Mouse (Mus musculus) heart, adult 2 months (tissue): ENCODE results near the gene Chst3. TPM values are rescaled to one million over a fixed set of nuclear protein-coding genes. Genes with fewer than 3 reads are reported as not detected.
A peak's percentile ranks its signal among the peaks of the same experiment; 100 is the strongest.

ENCODE experiments used
- DNase-seq, 2 experiments: peaks; one replicate each; pipeline ENCODE4 v3.0.0; 2021
- H3K27ac ChIP-seq: fragments of 200-600 bp; 2 replicates; pipeline ENCODE4 v1.8.1; 2022
- H3K27me3 ChIP-seq: fragments of 200-500 bp; 2 replicates; pipeline ENCODE4 v1.6.1; 2012; ENCODE audit warnings: mild to moderate bottlenecking, low read length, inconsistent platforms, mixed read lengths; ENCODE audit not compliant: control insufficient read depth, insufficient read depth
- H3K36me3 ChIP-seq: fragments of 200-500 bp; 2 replicates; pipeline ENCODE4 v1.6.1; 2012; ENCODE audit warnings: low read length, inconsistent platforms; ENCODE audit not compliant: control insufficient read depth, insufficient read depth
- H3K4me1 ChIP-seq: fragments of 200-500 bp; 2 replicates; pipeline ENCODE4 v1.6.1; 2011; ENCODE audit warnings: low read length; ENCODE audit not compliant: control insufficient read depth, insufficient read depth
- H3K4me3 ChIP-seq: fragments of 200-600 bp; 2 replicates; pipeline ENCODE4 v1.8.1; 2022
- H3K79me2 ChIP-seq: fragments of 200-500 bp; replicated peaks from 2 replicates; pipeline ENCODE4 v1.6.1; 2012; ENCODE audit warnings: mild to moderate bottlenecking, inconsistent platforms, low read length, moderate library complexity, mixed read lengths; ENCODE audit not compliant: control insufficient read depth, insufficient read depth
- H3K9ac ChIP-seq: fragments of 200-500 bp; 2 replicates; pipeline ENCODE4 v1.6.1; 2012; ENCODE audit warnings: low read depth, mild to moderate bottlenecking, control low read depth, inconsistent platforms, low read length, mixed read lengths
- CTCF ChIP-seq: fragments of 200-600 bp; IDR thresholded peaks from 2 replicates; pipeline ENCODE4 v1.8.1; 2022; ENCODE audit warnings: antibody characterized with exemption, mild to moderate bottlenecking, moderate library complexity
- EP300 ChIP-seq: fragments of 200-500 bp; IDR thresholded peaks from 2 replicates; pipeline ENCODE4 v1.6.1; 2011; ENCODE audit warnings: low read depth, low read length, control low read depth; ENCODE audit not compliant: insufficient read depth
- POLR2A ChIP-seq: fragments of 200-500 bp; IDR thresholded peaks from 2 replicates; pipeline ENCODE4 v1.6.1; 2011; ENCODE audit warnings: mild to moderate bottlenecking, low read depth, low read length, control low read depth; ENCODE audit not compliant: insufficient read depth
- WGBS: fragments of 180-500 bp; shearing (Covaris S2); methylation state at CpG from one replicate; pipeline ENCODE4 v1.1.7; 2018; 5-methylcytosine and 5-hydroxymethylcytosine counted together
- intact Hi-C: fragments of 180-260 bp; cut with DNase I; formaldehyde crosslinking; loops from one replicate; pipeline ENCODE4 v1.15.1; 2025
- long read RNA-seq: library from polyadenylated mRNA; stranded (forward); transcript quantifications from one replicate; pipeline ENCODE4 v2.0.0, GENCODE M21; 2021
- polyA plus RNA-seq: library from polyadenylated mRNA; depleted of rRNA; stranded (reverse); fragments of >200 nt; gene quantifications from 2 replicates; pipeline ENCODE4 v1.2.3, GENCODE M21; 2012; rRNA removed
- total RNA-seq, 2 experiments: library from RNA; stranded (reverse); gene quantifications; 2 replicates each; pipeline ENCODE4 v1.2.3; 2021

The Chst3 gene
- under 1 TPM; 0.80 to 0.91 TPM for total RNA-seq
- polyA plus RNA-seq, result 1.3 and 1.5 TPM in 2 replicates
- long read RNA-seq, partial matches to known transcripts, result 0 of 2 reads
- long read RNA-seq, other reads (novel, unspliced or antisense), result 2 of 2 reads

DNA sequence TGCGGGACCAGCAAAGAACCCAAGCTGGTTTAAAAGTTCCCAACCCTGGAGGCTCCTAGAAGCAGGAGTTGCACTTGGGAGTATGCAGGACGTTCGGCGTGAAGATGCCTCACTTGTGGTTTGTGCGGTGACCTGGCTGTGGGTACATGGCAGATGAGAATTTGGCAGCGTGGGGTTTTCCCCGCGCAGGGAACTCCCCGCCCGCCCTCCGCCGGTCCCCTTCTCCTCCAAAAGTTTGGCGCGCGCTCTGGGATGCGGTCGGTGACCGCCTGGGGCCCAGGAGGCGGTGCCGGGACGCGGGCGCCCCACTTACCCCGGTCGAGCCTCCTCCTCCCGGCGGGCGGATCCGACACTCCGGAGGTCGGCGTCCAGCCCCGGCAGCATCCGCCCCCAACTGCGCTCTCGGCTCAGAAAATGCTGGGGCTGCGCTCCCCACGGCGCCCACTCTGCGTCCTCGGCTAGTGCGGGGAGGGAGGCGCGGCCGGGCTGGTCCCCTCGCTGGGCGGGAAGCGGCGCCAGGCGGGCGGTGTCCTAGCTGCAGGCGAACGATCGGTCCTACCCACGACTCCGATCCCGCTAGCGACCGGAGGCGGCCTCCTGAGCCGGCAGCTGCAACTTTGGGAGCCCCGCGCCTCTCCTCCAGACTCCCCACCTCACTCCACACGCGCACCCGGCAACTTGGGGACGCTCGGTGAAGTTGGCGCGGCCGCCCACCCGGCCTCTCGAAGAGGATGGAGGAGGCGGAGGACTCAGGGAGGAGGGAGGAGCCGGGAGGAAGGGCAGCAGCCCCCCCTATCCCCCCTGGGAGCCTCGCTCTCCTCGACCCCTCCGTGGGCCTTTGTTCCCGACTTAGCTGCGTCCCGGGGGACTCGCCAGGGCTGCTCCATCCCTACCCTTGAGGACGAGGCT, at the start of gene Chst3:
Gene Chst3 (minus strand): TSS at position 670 of the 909 bp plus-strand sequence.
- intact Hi-C loops, result no loop called here
- peaks cover 2% of the 10 kb centered on the region; the same call in 1 of the 2 replicates for H3K27me3 ChIP-seq
- peak within 1 kb of the TSS; percentile 48 for H3K27ac ChIP-seq
- peak within 1 kb of the TSS; percentile 62 for H3K9ac ChIP-seq
- peak; percentile 65 to 66 for DNase-seq
- H3K79me2 ChIP-seq, result no peaks in the 10 kb centered on the region
- WGBS, result 3% methylated on average over 82 of the region's 83 CpGs
- peak within 1 kb of the TSS; percentile 64 for H3K4me3 ChIP-seq
- no peaks in the 10 kb centered on the region for H3K4me1 ChIP-seq
- TF ChIP-seq CTCF (0 out of 2 replicates have a peak, but pooled peaks have one; percentile 17), POLR2A (no peak)
- no peaks in the 10 kb centered on the region for H3K36me3 ChIP-seq

DNA sequence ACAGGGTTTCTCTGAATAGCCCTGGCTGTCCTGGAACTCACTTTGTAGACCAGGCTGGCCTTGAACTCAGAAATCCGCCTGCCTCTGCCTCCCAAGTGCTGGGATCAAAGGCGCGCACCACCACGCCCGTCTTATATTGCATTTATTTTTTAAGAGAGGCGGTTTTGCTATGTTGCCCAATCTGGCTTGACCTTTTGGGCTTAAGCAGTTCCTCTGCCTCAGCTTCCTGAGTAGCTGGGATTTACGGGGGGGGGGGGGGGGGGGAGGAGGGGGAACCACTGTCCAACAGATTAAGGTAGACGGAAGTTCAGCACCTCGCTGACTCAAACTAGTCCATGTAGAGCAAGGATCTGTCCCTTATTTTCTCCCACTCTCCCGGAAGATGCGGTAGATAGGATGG, 49.7 kb upstream of the Chst3 start:
- Histone ChIP-seq H3K79me2 (no peaks in the 10 kb centered on the region), H3K27me3 (no peaks in the 10 kb centered on the region), H3K36me3 (no peaks in the 10 kb centered on the region), H3K4me3 (no peak overlapping the region), H3K9ac (no peak overlapping the region), H3K4me1 (no peaks in the 10 kb centered on the region; the same call in 1 of the 2 replicates), H3K27ac (no peak overlapping the region)
- intact Hi-C loops, result no loop called here
- 77% methylated on average over 11 of the region's 11 CpGs for WGBS
- no peak for DNase-seq
- TF ChIP-seq POLR2A, result no peak
- no peak for TF ChIP-seq CTCF
- no peak for TF ChIP-seq EP300

DNA sequence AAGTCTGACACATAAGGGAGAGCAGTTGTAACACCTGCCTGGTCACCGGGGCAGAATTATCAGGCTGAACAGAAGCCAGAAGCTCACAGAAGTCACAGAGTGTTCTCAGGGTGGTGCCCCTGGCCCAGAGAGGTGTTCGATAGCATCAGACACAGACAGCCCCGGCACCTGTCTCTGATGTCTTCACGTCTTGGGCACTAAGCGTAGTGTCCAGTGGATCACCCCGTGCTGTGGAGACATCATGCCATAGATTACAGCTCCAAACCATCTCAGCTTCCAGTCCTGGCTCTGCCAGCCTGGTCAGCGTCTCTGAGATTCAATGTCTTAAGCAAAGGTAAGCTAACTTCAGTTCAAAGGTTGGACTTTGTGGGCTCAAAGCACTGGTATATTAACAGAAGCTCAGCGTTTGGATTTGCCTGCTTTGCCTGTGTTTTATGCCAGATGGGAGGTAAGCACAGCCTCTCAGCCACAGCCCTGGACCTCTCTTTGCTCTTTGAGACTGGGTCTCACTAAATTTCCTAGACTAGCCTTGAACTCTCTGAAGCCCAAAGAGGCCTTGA, 47.9 kb upstream of the Chst3 start:
- Histone ChIP-seq H3K9ac (no peak overlapping the region), H3K4me3 (no peak overlapping the region), H3K27me3 (no peaks in the 10 kb centered on the region), H3K79me2 (no peaks in the 10 kb centered on the region), H3K36me3 (no peaks in the 10 kb centered on the region), H3K4me1 (peaks cover 4% of the 10 kb centered on the region), H3K27ac (no peak overlapping the region)
- intact Hi-C loops, result no loop called here
- TF ChIP-seq CTCF (no peak), POLR2A (no peak), EP300 (no peak)
- WGBS, result 82% methylated on average over 8 of the region's 8 CpGs
- no peak for DNase-seq

DNA sequence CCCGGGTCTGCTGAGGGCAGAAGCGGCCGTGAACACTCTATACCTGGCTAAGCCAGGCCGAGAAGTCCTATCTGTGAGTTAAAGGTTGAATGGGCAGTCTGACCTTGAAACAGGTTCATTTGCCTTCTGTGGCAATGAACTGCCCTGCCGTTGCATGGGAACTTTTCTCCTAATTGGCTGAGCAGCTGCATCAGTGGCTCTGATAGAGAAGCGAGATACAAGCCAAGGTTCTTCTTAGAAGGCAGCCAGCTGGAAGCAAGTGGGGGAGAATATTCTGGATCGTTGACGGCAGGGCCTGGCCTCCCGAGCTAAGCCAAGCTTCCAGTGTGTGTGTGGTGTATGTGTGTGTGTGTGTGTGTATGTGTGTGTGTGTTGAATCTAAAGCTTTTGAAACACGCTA, 46.2 kb upstream of the Chst3 start:
- Histone ChIP-seq H3K4me3 (no peak overlapping the region), H3K36me3 (no peaks in the 10 kb centered on the region), H3K79me2 (no peaks in the 10 kb centered on the region), H3K4me1 (peaks cover 4% of the 10 kb centered on the region), H3K9ac (no peak overlapping the region), H3K27ac (no peak overlapping the region), H3K27me3 (no peaks in the 10 kb centered on the region)
- 58% methylated on average over 10 of the region's 10 CpGs for WGBS
- intact Hi-C loops, result no loop called here
- TF ChIP-seq POLR2A (no peak), EP300 (0 out of 2 replicates have a peak, but pooled peaks have one; percentile 18), CTCF (no peak)
- DNase-seq, result no peak

DNA sequence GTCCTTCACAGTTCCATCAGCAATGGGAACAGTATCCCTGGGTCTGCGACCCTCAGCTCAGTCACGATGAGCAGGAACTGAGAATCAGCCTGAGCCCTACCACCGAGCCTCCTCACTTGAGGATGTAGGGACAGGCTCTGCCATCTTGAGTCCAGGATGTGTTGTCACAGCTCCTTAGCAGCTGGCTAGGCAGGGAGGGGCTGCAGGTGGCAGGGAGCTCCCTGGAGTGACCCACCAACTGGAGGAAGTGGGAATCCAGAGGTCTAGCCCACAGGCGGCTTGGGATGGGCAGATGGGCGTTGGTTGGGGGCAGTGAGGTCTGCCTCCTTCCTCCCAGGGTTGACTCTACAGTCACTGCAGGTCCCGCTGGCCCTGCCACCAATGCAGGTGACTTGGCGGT, 44.3 kb upstream of the Chst3 start:
- H3K4me1 ChIP-seq, result peaks cover 4% of the 10 kb centered on the region
- intact Hi-C loops, result no loop called here
- no peaks in the 10 kb centered on the region for H3K27me3 ChIP-seq
- DNase-seq, result no peak
- TF ChIP-seq EP300 (no peak), POLR2A (no peak), CTCF (no peak)
- H3K27ac ChIP-seq, result no peak overlapping the region
- H3K4me3 ChIP-seq, result no peak overlapping the region
- no peaks in the 10 kb centered on the region for H3K79me2 ChIP-seq
- no peak overlapping the region for H3K9ac ChIP-seq
- no peaks in the 10 kb centered on the region for H3K36me3 ChIP-seq
- 91% methylated on average over 7 of the region's 7 CpGs for WGBS

DNA sequence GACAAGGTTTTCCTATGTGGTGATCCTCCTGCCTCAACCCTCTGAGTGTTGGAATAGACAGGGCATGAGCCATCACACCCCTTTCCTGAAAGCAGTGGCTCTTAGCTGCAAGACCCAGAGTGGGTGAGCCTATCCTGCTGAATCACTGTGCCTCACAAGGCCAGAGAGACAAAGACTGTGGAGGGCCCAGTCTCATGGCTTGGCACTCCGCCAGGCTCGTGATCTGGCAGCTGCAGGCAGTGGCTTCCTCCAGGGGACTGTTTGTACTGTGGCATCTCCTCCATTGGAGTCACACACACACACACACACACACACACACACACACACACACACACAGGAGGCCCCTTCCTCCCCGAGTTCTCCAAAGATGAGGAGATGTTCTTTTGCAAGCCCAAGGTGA, 43.3 kb upstream of the Chst3 start:
- no peaks in the 10 kb centered on the region for H3K27me3 ChIP-seq
- DNase-seq, result peak; percentile 87 to 91
- WGBS, result 15% methylated on average over 3 of the region's 3 CpGs
- peaks cover 4% of the 10 kb centered on the region for H3K4me1 ChIP-seq
- H3K4me3 ChIP-seq, result no peak overlapping the region
- no peaks in the 10 kb centered on the region for H3K79me2 ChIP-seq
- intact Hi-C loops, result no loop called here
- H3K27ac ChIP-seq, result peak overlapping the region; percentile 68
- no peaks in the 10 kb centered on the region for H3K36me3 ChIP-seq
- H3K9ac ChIP-seq, result no peak overlapping the region
- TF ChIP-seq EP300 (peak; percentile 90), POLR2A (0 out of 2 replicates have a peak, but pooled peaks have one; percentile 35), CTCF (no peak)
